Mouse (Mus musculus) neutrophil, adult 59 days (primary cell): ENCODE results near the gene Cd79a. TPM values are rescaled to one million over a fixed set of nuclear protein-coding genes. Genes with fewer than 3 reads are reported as not detected.

Experiments used
- total RNA-seq, 2 experiments: library from RNA; stranded (reverse); gene quantifications; 1 replicate in 1 of 2; 2 replicates in 1 of 2; pipeline ENCODE4 v1.2.4; 2023

Cd79a gene
- 10 to 100 TPM in 1 of 2 experiments, 1 to 10 TPM in 1; 6.0 to 16.1 TPM for total RNA-seq

DNA sequence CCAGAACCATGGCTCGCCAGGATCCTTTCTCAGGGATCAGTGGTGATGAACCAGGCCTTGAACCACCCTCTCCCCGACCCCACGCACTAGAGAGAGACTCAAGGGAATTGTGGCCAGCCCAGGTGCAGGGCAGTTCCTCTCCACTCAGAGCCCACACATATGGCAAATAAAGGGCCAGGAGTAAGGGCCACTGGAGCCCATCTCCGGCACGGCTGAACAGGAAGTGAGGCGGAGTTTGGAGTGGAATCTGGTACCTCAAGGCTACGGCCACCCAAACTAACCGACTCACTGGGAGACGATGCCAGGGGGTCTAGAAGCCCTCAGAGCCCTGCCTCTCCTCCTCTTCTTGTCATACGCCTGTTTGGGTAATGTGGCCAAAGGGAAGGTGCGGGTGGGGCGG is at the start of gene Cd79a:
Gene Cd79a (plus strand): TSS at position 158 of the 400 bp plus-strand sequence.

DNA sequence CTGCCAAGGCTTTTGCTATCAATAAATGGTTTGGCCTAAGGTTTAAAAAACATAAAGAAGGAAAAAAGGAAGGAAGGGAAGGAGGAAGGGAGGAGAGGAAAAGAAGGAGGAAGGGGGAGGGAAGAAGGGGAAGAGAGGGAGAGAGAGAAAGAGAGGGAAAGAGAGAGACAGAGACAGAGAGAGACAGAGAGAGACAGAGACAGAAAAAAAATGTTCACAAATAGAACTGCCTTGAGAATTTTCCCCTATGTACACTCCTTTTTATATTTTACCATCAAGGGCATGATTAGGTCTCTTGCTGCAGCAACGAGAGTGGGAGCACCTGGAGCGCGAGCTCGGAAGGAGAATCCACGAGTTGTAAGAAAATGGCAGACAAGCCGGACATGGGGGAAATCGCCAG is 35.3 kb upstream of the Cd79a start, which contains the start of gene Gm9844:
Gene Gm9844 (plus strand): TSS at position 301 of the 400 bp plus-strand sequence.

GRCm38 (mm10) chr7:24869532-24870165 is 27.5 kb upstream of the Cd79a start, which contains the start of the genes Lypd4 and Dmrtc2:
TSS of gene Lypd4 (minus strand) at chr7:24869941.
TSS of gene Dmrtc2 (plus strand) at chr7:24870057.

DNA sequence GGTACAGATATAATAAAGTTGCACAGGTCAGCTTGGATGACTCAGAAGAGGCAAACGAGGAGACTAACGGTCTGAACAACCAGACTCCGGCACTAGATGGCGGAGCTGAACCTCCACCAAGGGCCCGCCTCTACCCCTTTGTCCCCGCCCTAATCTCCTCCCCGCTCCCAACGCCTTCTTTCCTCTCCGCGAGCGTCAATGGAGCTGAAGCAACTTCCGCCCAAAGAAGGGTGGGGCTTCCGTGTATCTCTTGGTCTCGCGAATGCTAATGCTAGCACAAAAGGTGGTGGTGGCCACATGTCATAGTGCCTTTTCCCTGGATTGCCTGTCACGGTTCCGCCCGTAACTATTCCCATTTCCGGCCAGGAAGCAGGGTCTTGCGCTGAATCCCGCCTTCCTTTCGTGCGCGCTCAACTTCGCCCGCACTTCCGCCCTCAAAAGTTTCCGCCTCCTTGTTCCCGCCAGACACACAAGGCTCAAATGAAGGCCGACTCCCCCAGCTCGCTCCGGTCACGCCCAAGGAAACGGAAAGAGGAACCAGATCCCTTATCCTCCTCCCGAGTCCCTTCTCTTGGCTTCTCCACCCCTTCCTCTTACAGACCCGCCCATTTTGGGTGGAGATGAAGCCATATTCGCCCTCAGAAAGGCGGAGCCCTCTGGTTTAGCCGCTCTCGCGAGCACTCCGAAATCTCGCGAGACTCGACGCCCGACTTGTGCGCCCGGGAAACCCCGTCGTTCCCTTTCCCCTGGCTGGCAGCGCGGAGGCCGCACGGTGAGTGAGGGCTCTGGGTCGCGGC is 13.1 kb upstream of the Cd79a start, which contains the start of gene Rps19:
Gene Rps19 (plus strand): TSS at position 476 of the 797 bp plus-strand sequence.

GRCm38 (mm10) chr7:24902630-24903443 is 5.7 kb downstream of the Cd79a start, which contains the start of gene Arhgef1:
TSS of gene Arhgef1 (plus strand) at chr7:24902912.

DNA sequence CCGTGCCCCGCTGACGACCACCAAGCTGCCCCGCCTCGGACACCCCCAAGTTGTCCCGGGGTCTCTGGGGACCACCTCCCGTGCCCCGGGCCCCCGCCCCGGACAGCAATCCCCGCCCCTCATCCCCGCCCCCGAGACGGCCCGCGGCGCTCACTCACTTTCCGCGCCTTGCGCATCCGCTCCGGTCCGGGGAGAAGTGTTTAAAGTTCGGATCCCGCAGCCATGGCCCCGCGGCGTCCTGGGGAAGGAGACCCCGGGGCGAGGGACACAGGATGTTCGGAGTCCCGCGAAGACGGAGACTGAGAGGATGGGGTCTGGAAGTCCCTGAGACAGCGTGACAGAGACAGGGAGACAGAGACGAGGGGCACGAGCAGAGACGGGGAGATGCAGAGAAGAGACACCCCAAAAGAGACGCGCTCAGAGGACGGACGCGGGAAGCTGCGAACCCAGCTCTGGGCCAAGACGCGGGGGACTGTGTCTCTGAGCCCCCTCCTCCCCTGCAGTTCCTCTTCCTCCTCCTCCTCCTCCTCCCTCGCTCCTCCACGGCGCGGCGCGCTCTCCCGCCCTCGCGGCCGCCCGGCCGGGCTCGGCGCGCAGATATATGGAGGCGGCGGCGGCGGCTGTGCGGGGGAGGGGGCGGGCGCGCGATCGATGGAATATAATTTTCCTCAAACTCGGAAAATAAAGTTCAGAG is 47.2 kb downstream of the Cd79a start, which contains the start of gene Gm4881:
Gene Gm4881 (minus strand): TSS at position 238 of the 694 bp plus-strand sequence.

Other genes starting within 250 kb of the Cd79a start
- gene Tex101, start 220.7 kb upstream of the Cd79a start, total RNA-seq = not detected
- 1 to 10 TPM in 1 of 2 experiments, under 1 TPM in 1; 0.97 to 2.1 TPM for gene BC049730, start 188.1 kb upstream of the Cd79a start, total RNA-seq
- 1 to 10 TPM; 8.0 to 9.5 TPM for gene Gm4763, start 170.5 kb upstream of the Cd79a start, total RNA-seq
- gene Cd177, start 137.1 kb upstream of the Cd79a start, total RNA-seq = 1,000 to 10,000 TPM; 1,138 to 1,339 TPM
- 10 to 100 TPM; 74.1 to 80.0 TPM for gene Ceacam10, start 120.2 kb upstream of the Cd79a start, total RNA-seq
- gene Gm9844, start 35.2 kb upstream of the Cd79a start, total RNA-seq = 1 to 10 TPM; 1.0 to 1.9 TPM
- gene Lypd4, start 27.4 kb upstream of the Cd79a start, total RNA-seq = not detected
- not detected for gene Dmrtc2, start 27.3 kb upstream of the Cd79a start, total RNA-seq
- 100 to 1,000 TPM; 709 to 835 TPM for gene Rps19, start 13.0 kb upstream of the Cd79a start, total RNA-seq
- 100 to 1,000 TPM; 599 to 603 TPM for gene Arhgef1, start 5.5 kb downstream of the Cd79a start, total RNA-seq
- gene Gm4881, start 47.1 kb downstream of the Cd79a start, total RNA-seq = not detected
- 100 to 1,000 TPM; 126 to 160 TPM for gene Rabac1, start 75.4 kb downstream of the Cd79a start, total RNA-seq
- gene Atp1a3, start 108.6 kb downstream of the Cd79a start, total RNA-seq = 100 to 1,000 TPM; 196 to 231 TPM
- 1 to 10 TPM; 3.5 to 3.7 TPM for gene Grik5, start 175.0 kb downstream of the Cd79a start, total RNA-seq
- gene Zfp574, start 175.2 kb downstream of the Cd79a start, total RNA-seq = 10 to 100 TPM; 12.7 to 14.1 TPM